Mouse (Mus musculus): ENCODE data around the gene Ptprk. TPM values are rescaled to one million over a fixed set of nuclear protein-coding genes. Genes with fewer than 3 reads are reported as not detected.

Gene Ptprk
- total and polyA plus RNA-seq, 3 experiments = 8.6 to 21.0 (median 20.0) TPM

GRCm38 (mm10) chr10:28408980-28409379, 334.4 kb downstream of the Ptprk start:
- intact Hi-C loops (cut with DNase I) = no loop called here
- 93% methylated on average over 2 of the region's 2 CpGs for WGBS

DNA sequence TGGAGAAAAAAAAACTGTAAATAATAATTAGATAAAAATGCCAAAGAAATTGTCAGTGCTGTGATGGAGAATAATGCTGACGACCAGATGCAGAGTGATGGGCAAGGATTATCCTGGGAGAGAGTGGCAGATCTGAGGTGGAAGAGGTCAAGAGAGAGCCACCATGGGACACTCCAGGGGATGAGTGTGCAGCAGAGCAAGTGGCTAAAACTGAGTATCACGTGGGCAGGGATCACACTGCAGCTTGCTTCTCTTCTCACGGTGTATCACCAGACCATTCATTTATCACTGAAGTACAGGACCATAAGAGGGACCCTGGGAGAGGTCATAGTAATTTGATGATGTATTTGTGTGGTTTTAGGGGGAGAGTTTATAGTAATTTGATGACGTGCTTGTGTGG, 340.2 kb downstream of the Ptprk start:
- WGBS = 71% methylated on average over 4 of the region's 4 CpGs

More at GRCm38 (mm10) chr10:28408980-28409379, 334.4 kb downstream of the Ptprk start:
- no peaks in the 10 kb centered on the region for H3K4me1 ChIP-seq (ENCODE audit: control insufficient read depth, insufficient read depth, low read length)
- H3K79me2 ChIP-seq (replicated peaks; ENCODE audit: control insufficient read depth, insufficient read depth, low read length) = no peaks in the 10 kb centered on the region; the same call in 1 of the 2 replicates
- no peak overlapping the region for H3K27ac ChIP-seq
- no peak for DNase-seq
- TF ChIP-seq EP300 (IDR thresholded peaks at IDR 0.05; ENCODE audit: insufficient read depth, low read depth, low read length) (no peak), CTCF (IDR thresholded peaks at IDR 0.05) (no peak), POLR2A (IDR thresholded peaks at IDR 0.05; ENCODE audit: insufficient read depth, low read depth, low read length) (no peak)
- no peak overlapping the region for H3K4me3 ChIP-seq
- H3K9ac ChIP-seq (ENCODE audit: low read depth, low read length) = no peak overlapping the region
- H3K27me3 ChIP-seq (ENCODE audit: control insufficient read depth, insufficient read depth, low read length) = no peaks in the 10 kb centered on the region
- H3K36me3 ChIP-seq (ENCODE audit: control insufficient read depth, insufficient read depth, low read length) = no peaks in the 10 kb centered on the region

GRCm38 (mm10) chr10:28422622-28423021, 348.0 kb downstream of the Ptprk start:
- no peak overlapping the region for H3K9ac ChIP-seq (ENCODE audit: low read depth, low read length)
- H3K27me3 ChIP-seq (ENCODE audit: control insufficient read depth, insufficient read depth, low read length) = no peaks in the 10 kb centered on the region
- no peak overlapping the region for H3K27ac ChIP-seq
- H3K4me1 ChIP-seq (ENCODE audit: control insufficient read depth, insufficient read depth, low read length) = no peaks in the 10 kb centered on the region
- H3K4me3 ChIP-seq = no peak overlapping the region
- TF ChIP-seq POLR2A (IDR thresholded peaks at IDR 0.05; ENCODE audit: insufficient read depth, low read depth, low read length) (no peak), CTCF (IDR thresholded peaks at IDR 0.05) (no peak), EP300 (IDR thresholded peaks at IDR 0.05; ENCODE audit: insufficient read depth, low read depth, low read length) (no peak)
- H3K36me3 ChIP-seq (ENCODE audit: control insufficient read depth, insufficient read depth, low read length) = no peaks in the 10 kb centered on the region
- intact Hi-C loops (cut with DNase I) = no loop called here
- 71% methylated on average over 3 of the region's 3 CpGs for WGBS
- H3K79me2 ChIP-seq (replicated peaks; ENCODE audit: control insufficient read depth, insufficient read depth, low read length) = no peaks in the 10 kb centered on the region
- DNase-seq = no peak

More for the DNA sequence above, 340.2 kb downstream of the Ptprk start:
- H3K36me3 ChIP-seq (ENCODE audit: control insufficient read depth, insufficient read depth, low read length) = no peaks in the 10 kb centered on the region
- H3K4me3 ChIP-seq = no peak overlapping the region
- H3K27me3 ChIP-seq (ENCODE audit: control insufficient read depth, insufficient read depth, low read length) = no peaks in the 10 kb centered on the region
- DNase-seq = no peak
- no peak overlapping the region for H3K27ac ChIP-seq
- H3K79me2 ChIP-seq (replicated peaks; ENCODE audit: control insufficient read depth, insufficient read depth, low read length) = no peaks in the 10 kb centered on the region
- H3K4me1 ChIP-seq (ENCODE audit: control insufficient read depth, insufficient read depth, low read length) = no peaks in the 10 kb centered on the region
- TF ChIP-seq POLR2A (IDR thresholded peaks at IDR 0.05; ENCODE audit: insufficient read depth, low read depth, low read length) = no peak
- no peak overlapping the region for H3K9ac ChIP-seq (ENCODE audit: low read depth, low read length)
- intact Hi-C loops (cut with DNase I) = no loop called here

- intact Hi-C loops (cut with DNase I) = no loop called here
- Histone ChIP-seq H3K27me3 (ENCODE audit: control insufficient read depth, insufficient read depth, low read length) (no peaks in the 10 kb centered on the region), H3K4me1 (ENCODE audit: control insufficient read depth, insufficient read depth, low read length) (no peaks in the 10 kb centered on the region), H3K27ac (no peak overlapping the region), H3K79me2 (replicated peaks; ENCODE audit: control insufficient read depth, insufficient read depth, low read length) (no peaks in the 10 kb centered on the region), H3K4me3 (no peak overlapping the region), H3K9ac (ENCODE audit: low read depth, low read length) (no peak overlapping the region), H3K36me3 (ENCODE audit: control insufficient read depth, insufficient read depth, low read length) (no peaks in the 10 kb centered on the region)
- no peak for TF ChIP-seq EP300 (IDR thresholded peaks at IDR 0.05; ENCODE audit: insufficient read depth, low read depth, low read length)
- no peak for TF ChIP-seq CTCF (IDR thresholded peaks at IDR 0.05)
- no peak for TF ChIP-seq POLR2A (IDR thresholded peaks at IDR 0.05; ENCODE audit: insufficient read depth, low read depth, low read length)
- DNase-seq = no peak
These were observed 350.8 kb downstream of the Ptprk start for GRCm38 (mm10) chr10:28425371-28425770.

- no peak for TF ChIP-seq EP300 (IDR thresholded peaks at IDR 0.05; ENCODE audit: insufficient read depth, low read depth, low read length)
- no peak for TF ChIP-seq CTCF (IDR thresholded peaks at IDR 0.05)
- TF ChIP-seq POLR2A (IDR thresholded peaks at IDR 0.05; ENCODE audit: insufficient read depth, low read depth, low read length) = no peak
- Histone ChIP-seq H3K27me3 (ENCODE audit: control insufficient read depth, insufficient read depth, low read length) (no peaks in the 10 kb centered on the region), H3K4me3 (no peak overlapping the region), H3K4me1 (ENCODE audit: control insufficient read depth, insufficient read depth, low read length) (no peaks in the 10 kb centered on the region), H3K79me2 (replicated peaks; ENCODE audit: control insufficient read depth, insufficient read depth, low read length) (no peaks in the 10 kb centered on the region), H3K9ac (ENCODE audit: low read depth, low read length) (no peak overlapping the region), H3K27ac (no peak overlapping the region), H3K36me3 (ENCODE audit: control insufficient read depth, insufficient read depth, low read length) (no peaks in the 10 kb centered on the region)
- intact Hi-C loops (cut with DNase I) = no loop called here
- no peak for DNase-seq
- 98% methylated on average over 1 of the region's 1 CpGs for WGBS
These were observed 361.5 kb downstream of the Ptprk start for GRCm38 (mm10) chr10:28436084-28436483.

GRCm38 (mm10) chr10:28449853-28450252, 375.2 kb downstream of the Ptprk start:
- Histone ChIP-seq H3K4me3 (no peak overlapping the region), H3K27me3 (ENCODE audit: control insufficient read depth, insufficient read depth, low read length) (no peaks in the 10 kb centered on the region), H3K79me2 (replicated peaks; ENCODE audit: control insufficient read depth, insufficient read depth, low read length) (no peaks in the 10 kb centered on the region), H3K4me1 (ENCODE audit: control insufficient read depth, insufficient read depth, low read length) (no peaks in the 10 kb centered on the region), H3K9ac (ENCODE audit: low read depth, low read length) (no peak overlapping the region), H3K27ac (no peak overlapping the region), H3K36me3 (ENCODE audit: control insufficient read depth, insufficient read depth, low read length) (no peaks in the 10 kb centered on the region)
- WGBS = 47% methylated on average over 4 of the region's 4 CpGs
- intact Hi-C loops (cut with DNase I) = no loop called here
- TF ChIP-seq POLR2A (IDR thresholded peaks at IDR 0.05; ENCODE audit: insufficient read depth, low read depth, low read length) (no peak), CTCF (IDR thresholded peaks at IDR 0.05) (no peak), EP300 (IDR thresholded peaks at IDR 0.05; ENCODE audit: insufficient read depth, low read depth, low read length) (no peak)
- DNase-seq = no peak
